In genomic region chr4:133074894-133075572, GRCm38 (mm10) we compare ENCODE assay signal across 8 mouse cellular contexts. TPM values are rescaled to one million over a fixed set of nuclear protein-coding genes. Genes with fewer than 3 reads are reported as not detected.
DNase-seq lines count a peak whose midpoint lies in the region; ATAC-seq lines count a peak whose summit lies in the region.

No protein-coding gene starts in this region.

- peaks cover 88% of the 10 kb centered on the region for H3K4me1 ChIP-seq in heart, embryonic 12.5 days (replicated peaks)
- peaks cover 42% of the 10 kb centered on the region for H3K4me1 ChIP-seq in forebrain, embryonic 12.5 days
- H3K4me1 ChIP-seq in liver, embryonic 15.5 days (replicated peaks), result peaks cover 35% of the 10 kb centered on the region

- intact Hi-C loops in heart, postnatal 25 days (cut with DNase I), result no loop called here

- 24% methylated on average over 8 of the region's 8 CpGs for whole genome bisulfite sequencing in heart, embryonic 12.5 days
- 72% methylated on average over 8 of the region's 8 CpGs for WGBS in forebrain, embryonic 12.5 days
- 33% methylated on average over 8 of the region's 8 CpGs for WGBS in liver, embryonic 15.5 days (ENCODE audit: insufficient replicate concordance)

- 0 out of 2 replicates have a peak overlapping the region, but pooled peaks have one; percentile 7 for H3K4me2 ChIP-seq in heart, embryonic 12.5 days
- H3K4me2 ChIP-seq in forebrain, embryonic 12.5 days, result no peak overlapping the region
- no peak overlapping the region for H3K4me2 ChIP-seq in liver, embryonic 15.5 days

- peak overlapping the region; percentile 21; the same call in 1 of the 2 replicates for H3K9ac ChIP-seq in heart, embryonic 12.5 days
- H3K9ac ChIP-seq in forebrain, embryonic 12.5 days, result 0 out of 2 replicates have a peak overlapping the region, but pooled peaks have one; percentile 40
- no peak overlapping the region for H3K9ac ChIP-seq in liver, embryonic 15.5 days

- H3K4me3 ChIP-seq in heart, embryonic 12.5 days, result no peak overlapping the region
- no peak overlapping the region for H3K4me3 ChIP-seq in forebrain, embryonic 12.5 days (replicated peaks)
- H3K4me3 ChIP-seq in liver, embryonic 15.5 days (replicated peaks), result no peak overlapping the region

- peak; percentile 33; the same call in 1 of the 2 replicates for ATAC-seq in heart, embryonic 12.5 days (ENCODE audit: insufficient number of reproducible peaks, low FRiP score)
- no peak for ATAC-seq in forebrain, embryonic 12.5 days (ENCODE audit: low FRiP score)
- ATAC-seq in liver, embryonic 15.5 days (ENCODE audit: insufficient read depth), result peak; percentile 30; the same call in 1 of the 2 replicates

- H3K9me3 ChIP-seq in heart, embryonic 12.5 days (replicated peaks), result no peaks in the 10 kb centered on the region
- no peaks in the 10 kb centered on the region for H3K9me3 ChIP-seq in forebrain, embryonic 12.5 days
- H3K9me3 ChIP-seq in liver, embryonic 15.5 days (replicated peaks), result no peaks in the 10 kb centered on the region

- H3K36me3 ChIP-seq in heart, embryonic 12.5 days, result peaks cover 74% of the 10 kb centered on the region
- H3K36me3 ChIP-seq in forebrain, embryonic 12.5 days (replicated peaks), result peaks cover 35% of the 10 kb centered on the region
- 0 out of 2 replicates have a peak, but pooled peaks cover 5% of the 10 kb centered on the region for H3K36me3 ChIP-seq in liver, embryonic 15.5 days (replicated peaks)

- DNase-seq in heart, postnatal 25 days (ENCODE audit: low spot score), result no peak
- DNase-seq in brain, adult 2 months (ENCODE audit: low read depth, low spot score), result peak; percentile 77
- no peak for DNase-seq in natural killer cell, adult 2 months (ENCODE audit: low spot score in 2 of 2)
- DNase-seq in layer of hippocampus, adult 8-10 months (ENCODE audit: low spot score in 2 of 2), result no peak
- no peak for DNase-seq in spleen, postnatal 36 days (ENCODE audit: low spot score in 2 of 2)

- H3K27me3 ChIP-seq in heart, embryonic 12.5 days (replicated peaks), result no peaks in the 10 kb centered on the region
- no peaks in the 10 kb centered on the region for H3K27me3 ChIP-seq in forebrain, embryonic 12.5 days
- no peaks in the 10 kb centered on the region for H3K27me3 ChIP-seq in liver, embryonic 15.5 days

- H3K27ac ChIP-seq in heart, embryonic 12.5 days (ENCODE audit: poor library complexity, severe bottlenecking), result peak overlapping the region; percentile 62
- peak overlapping the region; percentile 59; the same call in 1 of the 2 replicates for H3K27ac ChIP-seq in forebrain, embryonic 12.5 days
- no peak overlapping the region for H3K27ac ChIP-seq in liver, embryonic 15.5 days (replicated peaks)

RNA-seq across cellular contexts. Expression of gene Wasf2, which starts 55.3 kb away (rescaled TPM):
- 68.5 and 70.1 TPM in 2 replicates for polyA plus RNA-seq in heart, embryonic 12.5 days (2016; fragmentation: Nextera tagmentation; extraction: Ambion mirVana)
- total RNA-seq in heart, postnatal 25 days (2021), result 100 to 1,000 TPM in 1 of 2 experiments, 10 to 100 TPM in 1; 77.7 to 110 TPM
- polyA plus RNA-seq in forebrain, embryonic 12.5 days (2016; fragmentation: Nextera tagmentation; extraction: Ambion mirVana), result 36.4 and 42.5 TPM in 2 replicates
- polyA plus RNA-seq in liver, embryonic 15.5 days (2015; fragmentation: Nextera tagmentation; extraction: Ambion mirVana), result 44.0 and 52.0 TPM in 2 replicates
- total RNA-seq in layer of hippocampus, adult 8-10 months (2022), result 10 to 100 TPM; 35.7 to 48.2 (median 46.7) TPM
